Mouse (Mus musculus) large intestine, adult 2 months (tissue): ENCODE results near the gene Slco4a1. TPM values are rescaled to one million over a fixed set of nuclear protein-coding genes. Genes with fewer than 3 reads are reported as not detected.

ENCODE experiments used
- DNase-seq: peaks from one replicate; pipeline ENCODE4 v3.0.0-alpha.2; 2012; ENCODE audit warnings: low read depth, low spot score
- WGBS: fragments of 180-500 bp; shearing (Covaris S2); methylation state at CpG from one replicate; pipeline ENCODE4 v1.1.7; 2018; 5-methylcytosine and 5-hydroxymethylcytosine counted together
- polyA plus RNA-seq: library from polyadenylated mRNA; depleted of rRNA; stranded (reverse); fragments of >200 nt; gene quantifications from 2 replicates; pipeline ENCODE4 v1.2.3, GENCODE M21; 2012; rRNA removed

Gene Slco4a1
- 12.0 and 17.8 TPM in 2 replicates for polyA plus RNA-seq

- WGBS: 2% methylated on average over 65 of the region's 65 CpGs
- peak; percentile 86 for DNase-seq
Observed at GRCm38 (mm10) chr2:180455723-180456698, at the start of gene Slco4a1. Gene Slco4a1 (plus strand): TSS chr2:180456245.

GRCm38 (mm10) chr2:180408410-180408809 lies 47.6 kb upstream of the Slco4a1 start:
- WGBS: 21% methylated on average over 2 of the region's 2 CpGs
- no peak for DNase-seq

- no peak for DNase-seq
- WGBS: 67% methylated on average over 8 of the region's 8 CpGs
Observed at GRCm38 (mm10) chr2:180410432-180410831, 45.6 kb upstream of the Slco4a1 start.

- DNase-seq: no peak
- WGBS: 15% methylated on average over 8 of the region's 8 CpGs
Observed at GRCm38 (mm10) chr2:180411013-180411412, 45.0 kb upstream of the Slco4a1 start.

GRCm38 (mm10) chr2:180415627-180416026 lies 40.4 kb upstream of the Slco4a1 start:
- DNase-seq: no peak
- WGBS: 49% methylated on average over 3 of the region's 3 CpGs

- 17% methylated on average over 9 of the region's 9 CpGs for WGBS
- DNase-seq: no peak
Observed at GRCm38 (mm10) chr2:180417731-180418130, 38.3 kb upstream of the Slco4a1 start.

GRCm38 (mm10) chr2:180420641-180421040 lies 35.4 kb upstream of the Slco4a1 start:
- DNase-seq: no peak
- 68% methylated on average over 3 of the region's 3 CpGs for WGBS

- 34% methylated on average over 2 of the region's 2 CpGs for WGBS
Observed at GRCm38 (mm10) chr2:180425115-180425514, 30.9 kb upstream of the Slco4a1 start.

GRCm38 (mm10) chr2:180427073-180427472 lies 29.0 kb upstream of the Slco4a1 start:
- 62% methylated on average over 8 of the region's 8 CpGs for WGBS
- no peak for DNase-seq

More at GRCm38 (mm10) chr2:180425115-180425514, 30.9 kb upstream of the Slco4a1 start:
- DNase-seq: no peak

GRCm38 (mm10) chr2:180428331-180428730 lies 27.7 kb upstream of the Slco4a1 start:
- DNase-seq: no peak
- 27% methylated on average over 2 of the region's 2 CpGs for WGBS

GRCm38 (mm10) chr2:180430648-180431047 lies 25.4 kb upstream of the Slco4a1 start:
- 71% methylated on average over 11 of the region's 11 CpGs for WGBS

GRCm38 (mm10) chr2:180432042-180432668 lies 23.9 kb upstream of the Slco4a1 start:
- DNase-seq: peak; percentile 27

More at GRCm38 (mm10) chr2:180430648-180431047, 25.4 kb upstream of the Slco4a1 start:
- no peak for DNase-seq

GRCm38 (mm10) chr2:180432751-180433150 lies 23.3 kb upstream of the Slco4a1 start:
- DNase-seq: no peak
- 69% methylated on average over 10 of the region's 10 CpGs for WGBS

More at GRCm38 (mm10) chr2:180432042-180432668, 23.9 kb upstream of the Slco4a1 start:
- WGBS: 28% methylated on average over 10 of the region's 10 CpGs

- DNase-seq: no peak
- 77% methylated on average over 7 of the region's 7 CpGs for WGBS
Observed at GRCm38 (mm10) chr2:180433350-180433749, 22.7 kb upstream of the Slco4a1 start.

GRCm38 (mm10) chr2:180435341-180435926 lies 20.6 kb upstream of the Slco4a1 start:
- 53% methylated on average over 4 of the region's 4 CpGs for WGBS
- DNase-seq: no peak

- no peak for DNase-seq
- WGBS: 56% methylated on average over 5 of the region's 5 CpGs
Observed at GRCm38 (mm10) chr2:180437149-180437864, 18.7 kb upstream of the Slco4a1 start.

- no peak for DNase-seq
- WGBS: 76% methylated on average over 3 of the region's 3 CpGs
Observed at GRCm38 (mm10) chr2:180439791-180440190, 16.3 kb upstream of the Slco4a1 start.

- WGBS: 51% methylated on average over 9 of the region's 9 CpGs
Observed at GRCm38 (mm10) chr2:180440596-180441332, 15.3 kb upstream of the Slco4a1 start.

GRCm38 (mm10) chr2:180442061-180442460 lies 14.0 kb upstream of the Slco4a1 start:
- WGBS: 59% methylated on average over 5 of the region's 5 CpGs
- DNase-seq: no peak

More at GRCm38 (mm10) chr2:180440596-180441332, 15.3 kb upstream of the Slco4a1 start:
- no peak for DNase-seq
